Mouse (Mus musculus) effector memory CD4-positive, alpha-beta T cell, adult 5 months (primary cell): Measurements from ENCODE around the gene Frmd3. TPM values are rescaled to one million over a fixed set of nuclear protein-coding genes. Genes with fewer than 3 reads are reported as not detected.

ENCODE experiments used
- polyA plus RNA-seq: library from polyadenylated mRNA; unstranded; fragments of 100-300 nt; shearing (Covaris generic); gene quantifications from one replicate; pipeline ENCODE4 v1.2.1, GENCODE M21; 2017

The Frmd3 gene
- polyA plus RNA-seq, result 0.14 TPM

DNA sequence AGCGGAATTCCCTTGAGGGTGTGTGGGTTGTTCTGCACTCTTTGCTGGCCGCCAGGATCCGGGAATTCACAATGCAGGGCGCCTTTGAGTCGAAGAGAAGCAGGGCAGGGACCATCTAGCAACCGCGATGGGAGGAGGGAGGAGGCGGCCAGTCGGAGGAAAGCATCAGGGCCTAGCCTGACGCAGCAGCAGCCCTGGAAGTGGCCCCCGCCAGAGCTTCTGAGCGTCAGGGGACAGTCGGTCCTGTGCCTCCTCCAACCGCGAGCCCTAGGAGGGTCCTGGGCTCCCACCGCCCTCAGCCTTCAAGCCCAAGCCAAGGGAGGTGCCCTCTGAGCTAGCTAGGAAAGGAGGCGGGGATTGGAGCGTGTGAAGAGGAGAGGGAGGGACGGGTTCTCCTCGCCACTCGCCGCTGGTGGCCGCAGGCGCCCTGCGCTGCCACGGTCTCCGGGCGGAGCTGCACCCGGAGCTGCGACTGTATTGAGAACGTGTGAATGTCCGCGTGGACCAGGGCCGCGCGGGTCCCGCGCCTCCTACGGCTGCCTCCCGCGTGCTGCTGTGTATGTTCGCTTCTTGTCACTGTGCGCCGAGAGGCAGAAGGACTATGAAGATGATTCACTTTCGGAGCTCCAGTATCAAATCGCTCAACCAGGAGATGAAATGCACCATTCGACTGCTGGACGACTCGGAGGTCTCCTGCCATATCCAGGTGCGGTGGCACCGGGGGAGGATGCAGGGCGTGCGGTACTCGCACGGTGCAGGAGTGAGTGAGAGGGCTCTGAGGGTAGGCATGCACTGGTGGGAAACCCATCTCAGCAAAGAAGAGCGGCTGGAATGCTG lies at the start of gene Frmd3:
TSS of gene Frmd3 (plus strand) at position 232 of the 837 bp plus-strand sequence.

DNA sequence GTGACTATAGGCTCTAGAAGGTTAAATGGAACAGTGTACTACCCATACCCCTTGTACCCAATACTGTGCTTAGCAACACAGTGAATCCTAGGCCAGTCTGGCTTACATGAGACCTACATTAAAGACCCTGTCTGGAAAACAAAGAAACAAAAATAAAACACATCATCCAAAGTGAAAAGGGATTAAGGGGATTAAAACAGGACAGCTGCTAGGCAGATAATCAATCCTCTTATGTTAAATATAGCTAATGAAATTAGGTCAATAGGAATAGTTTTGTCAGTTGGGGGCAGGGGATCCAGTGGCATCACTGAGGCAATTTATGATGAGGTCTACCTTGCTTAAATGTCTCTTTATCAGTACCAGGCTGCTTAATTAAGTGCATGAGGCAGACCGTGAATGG lies 228.9 kb downstream of the Frmd3 start, which contains the start of gene Kdm4c:
TSS of gene Kdm4c (plus strand) at position 322 of the 400 bp plus-strand sequence.

Other genes with a start within 250 kb of the Frmd3 start
- gene Rasef, start 222.4 kb upstream of the Frmd3 start, polyA plus RNA-seq, result not detected
- not detected for gene Gm11758, start 137.2 kb upstream of the Frmd3 start, polyA plus RNA-seq
- not detected for gene Gm11757, start 122.3 kb upstream of the Frmd3 start, polyA plus RNA-seq
- not detected for gene Gm13871, start 107.5 kb upstream of the Frmd3 start, polyA plus RNA-seq
- gene Gm11756, start 92.7 kb upstream of the Frmd3 start, polyA plus RNA-seq, result not detected
- not detected for gene 2310002L09Rik, start 62.6 kb upstream of the Frmd3 start, polyA plus RNA-seq
- gene Kdm4c, start 229.1 kb downstream of the Frmd3 start, polyA plus RNA-seq, result 37.0 TPM